Mouse (Mus musculus) neural tube, embryonic 15.5 days (tissue): ENCODE results near the gene Gtse1. TPM values are rescaled to one million over a fixed set of nuclear protein-coding genes. Genes with fewer than 3 reads are reported as not detected.

Experiments
- ATAC-seq: fragments of 200-750 bp; cut with Nextera tagmentation; 2 replicates; pipeline ENCODE4 v1.8.0; 2017; ENCODE audit warnings: mild to moderate bottlenecking, moderate TSS enrichment, moderate library complexity; ENCODE audit not compliant: low FRiP score
- H3K27ac ChIP-seq: fragments of 300-500 bp; sonication (generic); replicated peaks from 2 replicates; pipeline ENCODE4 v1.5.1; 2015; ENCODE audit warnings: mild to moderate bottlenecking, inconsistent platforms
- H3K27me3 ChIP-seq: fragments of 300-500 bp; sonication (generic); replicated peaks from 2 replicates; pipeline ENCODE4 v1.6.1; 2015; ENCODE audit warnings: inconsistent platforms
- H3K36me3 ChIP-seq: fragments of 300-500 bp; sonication (generic); 2 replicates; pipeline ENCODE4 v1.6.1; 2015; ENCODE audit warnings: inconsistent platforms
- H3K4me1 ChIP-seq: fragments of 300-500 bp; sonication (generic); 2 replicates; pipeline ENCODE4 v1.6.1; 2015; ENCODE audit warnings: inconsistent platforms
- H3K4me2 ChIP-seq: fragments of 300-500 bp; sonication (generic); 2 replicates; pipeline ENCODE4 v1.6.1; 2015; ENCODE audit warnings: inconsistent platforms, mild to moderate bottlenecking, moderate library complexity
- H3K4me3 ChIP-seq: fragments of 300-500 bp; sonication (generic); replicated peaks from 2 replicates; pipeline ENCODE4 v1.5.1; 2015; ENCODE audit warnings: mild to moderate bottlenecking, inconsistent platforms
- H3K9ac ChIP-seq: fragments of 300-500 bp; sonication (generic); replicated peaks from 2 replicates; pipeline ENCODE4 v1.6.1; 2015; ENCODE audit warnings: mild to moderate bottlenecking, inconsistent platforms
- H3K9me3 ChIP-seq: fragments of 300-500 bp; sonication (generic); replicated peaks from 2 replicates; pipeline ENCODE4 v1.6.1; 2016; ENCODE audit warnings: inconsistent platforms
- WGBS: fragments of 180-500 bp; shearing (Covaris S2); methylation state at CpG from one replicate; pipeline ENCODE4 v1.1.7; 2015; ENCODE audit warnings: mixed read lengths; 5-methylcytosine and 5-hydroxymethylcytosine counted together
- polyA plus RNA-seq: library from polyadenylated mRNA; unstranded; fragments of >200 nt; fragmentation: Nextera tagmentation; extraction: Ambion mirVana; gene quantifications from 2 replicates; pipeline ENCODE4 v1.2.1, GENCODE M21; 2015

The Gtse1 gene
- polyA plus RNA-seq, 1 experiment from 2014 or later, result 3.5 TPM

DNA sequence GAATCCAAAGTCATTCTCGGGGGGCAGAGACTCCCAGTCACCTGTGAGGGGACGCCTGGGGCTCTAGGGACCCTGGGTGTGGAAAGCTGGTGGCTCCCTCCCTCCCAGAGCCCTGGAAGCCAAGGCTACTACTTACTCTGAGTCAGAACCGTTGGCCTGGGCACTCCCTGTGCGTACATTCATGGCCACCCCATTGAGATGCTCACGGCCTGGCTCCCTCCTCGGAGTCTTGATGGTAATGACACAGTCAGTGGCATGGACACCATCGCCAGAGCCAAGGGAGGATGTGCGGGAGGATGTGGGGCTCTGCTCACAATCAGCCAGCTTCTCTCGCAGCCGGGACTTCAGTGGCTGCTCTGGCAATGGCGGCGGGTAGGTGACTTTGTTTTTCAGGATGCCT is 41.3 kb downstream of the Gtse1 start:
- H3K27ac ChIP-seq, result no peak overlapping the region
- H3K4me1 ChIP-seq, result peaks cover 8% of the 10 kb centered on the region
- no peaks in the 10 kb centered on the region for H3K27me3 ChIP-seq
- no peaks in the 10 kb centered on the region for H3K9me3 ChIP-seq
- H3K9ac ChIP-seq, result no peak overlapping the region
- H3K4me3 ChIP-seq, result no peak overlapping the region
- H3K4me2 ChIP-seq, result no peak overlapping the region
- no peak for ATAC-seq
- whole genome bisulfite sequencing, result 80% methylated on average over 12 of the region's 12 CpGs
- peaks cover 18% of the 10 kb centered on the region for H3K36me3 ChIP-seq

DNA sequence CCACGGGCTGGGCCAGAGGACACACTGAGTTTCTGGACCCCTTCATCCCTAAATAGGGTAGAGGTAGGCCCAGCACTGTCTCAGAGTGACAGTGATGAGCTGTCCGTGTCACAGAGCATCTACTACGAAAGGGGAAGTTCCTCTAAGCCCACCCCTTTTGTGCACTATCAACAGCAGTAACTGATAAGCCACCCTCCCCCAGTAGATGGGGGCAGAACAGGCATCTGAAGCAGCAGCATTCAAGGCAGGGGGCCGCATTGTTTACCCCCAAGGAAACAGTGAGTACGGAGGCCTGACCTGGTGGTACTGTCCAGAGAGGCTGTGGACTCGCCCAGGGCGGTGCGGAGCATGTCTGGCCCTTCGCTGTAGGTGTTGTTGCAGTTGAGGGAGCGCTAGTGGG is 43.0 kb downstream of the Gtse1 start:
- 95% methylated on average over 10 of the region's 10 CpGs for WGBS
- Histone ChIP-seq H3K4me1 (peaks cover 5% of the 10 kb centered on the region; the same call in 1 of the 2 replicates), H3K4me3 (no peak overlapping the region), H3K4me2 (no peak overlapping the region), H3K27ac (no peak overlapping the region), H3K9ac (no peak overlapping the region), H3K36me3 (peaks cover 6% of the 10 kb centered on the region), H3K27me3 (no peaks in the 10 kb centered on the region), H3K9me3 (no peaks in the 10 kb centered on the region)
- ATAC-seq, result no peak

DNA sequence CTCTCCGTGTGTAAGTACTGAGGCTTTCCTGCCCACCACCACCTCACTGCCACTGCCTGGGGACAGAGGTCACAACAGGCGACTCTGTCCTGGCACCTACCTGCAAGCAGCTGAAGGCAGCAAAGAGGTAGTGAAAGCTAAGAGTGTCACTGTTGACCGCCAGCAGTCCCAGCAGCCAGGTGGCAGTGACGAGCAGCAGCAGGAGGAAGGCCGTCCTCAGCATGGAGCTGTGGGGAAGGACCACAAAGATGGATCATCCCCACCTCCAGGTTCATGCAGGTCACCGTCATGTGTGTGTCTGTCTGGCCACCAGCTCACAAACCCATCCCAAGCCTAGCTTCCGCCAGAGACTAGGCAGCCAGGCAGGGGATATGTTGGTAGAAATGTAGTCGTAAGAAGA is 44.3 kb downstream of the Gtse1 start:
- Histone ChIP-seq H3K9me3 (no peaks in the 10 kb centered on the region), H3K4me2 (no peak overlapping the region), H3K4me3 (no peak overlapping the region), H3K27ac (no peak overlapping the region), H3K36me3 (no peaks in the 10 kb centered on the region), H3K4me1 (0 out of 2 replicates have a peak, but pooled peaks cover 4% of the 10 kb centered on the region), H3K9ac (no peak overlapping the region), H3K27me3 (no peaks in the 10 kb centered on the region)
- no peak for ATAC-seq
- 83% methylated on average over 8 of the region's 8 CpGs for WGBS

DNA sequence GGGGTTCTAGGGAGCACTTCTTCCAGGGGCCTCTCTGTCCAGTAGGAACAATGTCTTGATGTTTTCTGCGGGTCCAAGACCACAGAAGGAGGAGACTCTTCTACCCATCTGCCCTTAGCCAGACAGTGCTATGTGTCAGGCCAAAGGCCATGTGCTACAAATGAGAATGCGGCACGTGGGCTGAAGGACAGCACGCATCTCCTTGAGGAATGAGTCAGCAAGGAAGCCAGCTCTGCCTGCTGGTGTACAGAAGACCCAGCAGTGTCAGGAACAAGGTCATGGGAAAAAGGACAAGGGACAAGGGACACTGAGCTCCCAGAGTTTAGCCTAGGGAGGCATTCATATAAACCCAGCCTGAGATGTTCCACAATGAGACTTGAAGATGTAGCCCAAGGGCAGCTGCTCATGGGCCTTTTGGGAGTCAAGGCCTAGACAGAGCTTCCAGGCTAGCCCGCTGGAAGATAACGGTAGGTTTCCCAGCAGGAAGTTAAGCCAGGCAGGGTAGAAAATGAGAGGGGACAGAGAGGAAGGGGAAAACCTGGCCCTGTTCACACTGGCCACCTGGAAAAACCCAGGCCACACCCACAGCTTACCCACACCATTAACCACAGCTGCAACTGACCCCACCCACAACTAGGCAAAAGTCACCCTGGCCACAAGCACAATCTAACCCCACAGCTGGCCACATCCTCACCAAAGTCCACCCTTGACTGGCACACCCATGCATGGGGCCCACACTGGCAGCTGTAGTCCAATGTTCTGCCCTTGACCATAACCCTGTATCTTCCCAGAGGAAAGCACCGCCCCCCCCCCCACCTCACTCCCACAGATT is 49.3 kb downstream of the Gtse1 start:
- Histone ChIP-seq H3K4me2 (no peak overlapping the region), H3K4me1 (peaks cover 12% of the 10 kb centered on the region), H3K27ac (no peak overlapping the region), H3K36me3 (no peaks in the 10 kb centered on the region), H3K4me3 (no peak overlapping the region), H3K9ac (no peak overlapping the region), H3K27me3 (no peaks in the 10 kb centered on the region), H3K9me3 (no peaks in the 10 kb centered on the region)
- WGBS, result 89% methylated on average over 7 of the region's 7 CpGs
- ATAC-seq, result no peak

DNA sequence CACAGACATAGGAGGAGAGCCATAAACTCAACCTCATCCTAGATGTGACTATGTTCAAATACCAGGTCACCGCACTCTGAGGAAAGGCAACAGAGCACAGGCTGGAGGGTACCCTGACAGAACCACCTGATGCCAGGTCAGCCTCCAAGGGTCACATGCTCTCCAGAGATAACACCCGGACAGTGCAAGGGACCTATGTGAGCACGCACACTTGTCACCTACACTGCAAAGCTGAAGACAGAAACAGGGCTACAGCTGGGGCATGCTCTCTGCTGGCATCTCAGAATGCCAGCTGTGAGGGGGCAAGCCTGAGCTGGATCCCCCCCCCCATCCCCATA is 49.9 kb downstream of the Gtse1 start:
- no peak overlapping the region for H3K27ac ChIP-seq
- H3K27me3 ChIP-seq, result no peaks in the 10 kb centered on the region
- H3K9me3 ChIP-seq, result no peaks in the 10 kb centered on the region
- no peak overlapping the region for H3K9ac ChIP-seq
- WGBS, result 87% methylated on average over 3 of the region's 3 CpGs
- H3K4me1 ChIP-seq, result peaks cover 12% of the 10 kb centered on the region
- no peak for ATAC-seq
- no peak overlapping the region for H3K4me2 ChIP-seq
- H3K4me3 ChIP-seq, result no peak overlapping the region
- no peaks in the 10 kb centered on the region for H3K36me3 ChIP-seq

DNA sequence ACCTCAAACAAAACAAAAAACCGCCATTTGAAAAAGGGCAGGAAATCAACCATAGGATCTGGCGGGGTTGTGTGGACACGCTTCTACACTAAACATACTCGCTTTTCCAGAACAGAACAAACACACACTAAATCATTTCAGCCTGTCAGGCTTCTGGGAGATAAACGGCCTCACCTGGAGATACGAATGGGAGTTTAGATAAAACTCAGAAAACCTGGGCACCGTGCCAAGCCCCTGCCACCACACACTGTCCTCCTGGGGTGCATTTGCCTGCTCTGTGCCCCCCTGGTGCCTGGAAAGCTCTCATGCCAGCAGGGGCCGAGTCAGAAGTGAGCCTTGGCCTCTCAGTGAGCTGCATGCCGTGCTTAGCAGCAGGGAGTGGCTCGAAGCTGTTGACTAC is 50.4 kb downstream of the Gtse1 start:
- ATAC-seq, result no peak
- Histone ChIP-seq H3K4me3 (no peak overlapping the region), H3K9me3 (no peaks in the 10 kb centered on the region), H3K27ac (no peak overlapping the region), H3K4me1 (peaks cover 12% of the 10 kb centered on the region), H3K4me2 (no peak overlapping the region), H3K27me3 (no peaks in the 10 kb centered on the region), H3K9ac (no peak overlapping the region), H3K36me3 (no peaks in the 10 kb centered on the region)
- WGBS, result 28% methylated on average over 10 of the region's 10 CpGs

DNA sequence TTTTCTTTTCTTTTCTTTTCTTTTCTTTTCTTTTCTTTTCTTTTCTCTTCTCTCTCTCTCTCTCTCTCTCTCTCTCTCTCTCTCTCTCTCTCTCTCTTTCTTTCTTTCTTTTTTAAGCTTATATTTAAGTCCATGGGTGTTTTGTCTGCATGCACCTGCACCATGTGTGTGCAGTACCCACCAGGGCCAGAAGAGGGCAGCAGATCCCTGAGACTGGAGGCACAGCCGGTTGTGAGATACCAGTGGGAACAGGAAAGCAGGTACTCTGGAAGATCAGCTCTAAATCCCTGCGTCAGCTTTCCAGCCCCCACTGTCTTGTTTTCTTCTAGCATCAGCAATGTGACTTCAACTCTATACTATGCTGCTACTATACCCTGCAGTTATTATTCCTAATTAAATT is 54.1 kb downstream of the Gtse1 start:
- 33% methylated on average over 2 of the region's 2 CpGs for WGBS
- Histone ChIP-seq H3K36me3 (no peaks in the 10 kb centered on the region), H3K27me3 (no peaks in the 10 kb centered on the region), H3K4me1 (peaks cover 12% of the 10 kb centered on the region), H3K27ac (no peak overlapping the region), H3K4me2 (no peak overlapping the region), H3K9me3 (no peaks in the 10 kb centered on the region), H3K4me3 (no peak overlapping the region), H3K9ac (no peak overlapping the region)
- no peak for ATAC-seq

DNA sequence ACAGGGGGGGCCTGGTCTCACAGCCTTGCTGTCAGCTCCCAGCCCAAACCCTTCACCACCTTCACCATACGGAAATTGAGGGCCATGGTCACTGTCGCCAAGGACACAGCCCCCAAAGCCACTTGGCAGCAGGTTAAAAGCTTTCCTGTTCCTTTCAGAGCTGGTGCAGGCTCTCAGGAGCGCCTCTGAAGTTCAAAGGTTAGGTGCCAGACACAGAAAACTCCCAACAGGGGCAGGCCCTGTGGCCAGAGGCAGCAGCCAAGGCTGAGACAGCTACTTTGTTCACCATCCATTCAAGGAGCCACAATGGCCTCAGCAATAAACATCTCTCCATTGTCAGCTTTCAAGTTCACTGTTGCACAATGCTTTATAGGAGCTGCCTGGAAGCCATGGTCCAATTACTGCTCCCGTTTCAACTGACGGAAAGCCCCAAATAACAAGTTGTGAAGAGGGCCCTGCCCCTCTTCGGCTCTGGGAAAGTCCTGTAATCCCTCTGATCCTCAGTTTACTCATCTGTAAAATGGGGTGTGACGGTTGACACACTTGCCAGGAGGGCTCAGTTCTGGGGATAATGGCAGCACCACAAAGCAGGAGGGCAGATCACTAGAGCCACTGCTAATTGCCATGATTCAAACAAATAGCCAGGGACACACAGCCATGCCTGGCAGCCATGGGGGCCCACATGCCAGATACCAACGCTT is 59.8 kb downstream of the Gtse1 start:
- peaks cover 14% of the 10 kb centered on the region for H3K4me1 ChIP-seq
- H3K36me3 ChIP-seq, result no peaks in the 10 kb centered on the region
- no peak overlapping the region for H3K4me3 ChIP-seq
- H3K9me3 ChIP-seq, result no peaks in the 10 kb centered on the region
- H3K4me2 ChIP-seq, result no peak overlapping the region
- H3K27ac ChIP-seq, result no peak overlapping the region
- no peaks in the 10 kb centered on the region for H3K27me3 ChIP-seq
- peak; percentile 60; the same call in 1 of the 2 replicates for ATAC-seq
- no peak overlapping the region for H3K9ac ChIP-seq
- WGBS, result 21% methylated on average over 8 of the region's 8 CpGs

DNA sequence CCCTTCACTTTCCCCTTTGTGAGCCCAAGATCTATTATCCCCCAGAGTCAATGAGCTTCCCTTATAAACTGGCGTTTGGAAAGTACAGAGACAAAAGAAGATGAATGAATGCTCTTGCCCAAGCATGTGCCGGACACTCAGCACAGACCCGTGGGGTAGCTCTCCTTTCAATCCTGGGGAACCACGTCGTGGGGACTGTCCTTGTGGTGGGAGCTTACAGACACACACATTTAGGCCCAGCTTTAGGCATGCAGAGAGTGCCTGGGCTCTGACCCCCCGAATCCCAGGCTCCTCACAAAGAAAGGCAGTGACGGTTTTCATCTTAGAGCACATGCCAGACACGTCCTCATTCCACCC is 60.3 kb downstream of the Gtse1 start:
- H3K4me3 ChIP-seq, result no peak overlapping the region
- H3K9me3 ChIP-seq, result no peaks in the 10 kb centered on the region
- H3K4me2 ChIP-seq, result no peak overlapping the region
- ATAC-seq, result peak; percentile 26; the same call in 1 of the 2 replicates
- no peak overlapping the region for H3K27ac ChIP-seq
- WGBS, result 20% methylated on average over 8 of the region's 8 CpGs
- no peaks in the 10 kb centered on the region for H3K36me3 ChIP-seq
- H3K27me3 ChIP-seq, result no peaks in the 10 kb centered on the region
- peaks cover 14% of the 10 kb centered on the region for H3K4me1 ChIP-seq
- no peak overlapping the region for H3K9ac ChIP-seq

DNA sequence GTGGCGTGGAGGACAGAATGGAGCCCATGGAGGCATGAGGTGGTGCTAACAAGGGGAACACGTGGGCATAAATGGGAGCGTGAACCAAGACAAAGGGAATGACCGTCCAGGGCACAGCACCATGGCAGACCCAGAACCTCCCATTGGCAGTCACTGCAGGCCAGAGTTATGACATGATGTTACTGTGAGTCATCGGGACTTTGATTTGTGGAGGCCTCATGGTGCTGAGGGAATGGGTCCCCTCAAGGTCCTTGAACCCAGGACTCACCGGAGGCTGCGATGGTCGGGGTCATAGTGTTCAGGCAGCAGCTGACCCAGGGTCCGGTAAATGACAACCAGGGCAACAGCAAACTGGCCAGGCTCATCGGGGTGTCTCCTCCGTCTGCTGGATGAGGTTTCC is 62.3 kb downstream of the Gtse1 start:
- no peaks in the 10 kb centered on the region for H3K27me3 ChIP-seq
- ATAC-seq, result no peak
- peaks cover 14% of the 10 kb centered on the region for H3K4me1 ChIP-seq
- H3K36me3 ChIP-seq, result no peaks in the 10 kb centered on the region
- H3K9me3 ChIP-seq, result no peaks in the 10 kb centered on the region
- no peak overlapping the region for H3K27ac ChIP-seq
- no peak overlapping the region for H3K4me3 ChIP-seq
- whole genome bisulfite sequencing, result 89% methylated on average over 11 of the region's 11 CpGs
- H3K9ac ChIP-seq, result no peak overlapping the region
- no peak overlapping the region for H3K4me2 ChIP-seq
